Mouse (Mus musculus): ENCODE results near the gene Skap1. TPM values are rescaled to one million over a fixed set of nuclear protein-coding genes. Genes with fewer than 3 reads are reported as not detected.
A peak's percentile ranks its signal among the peaks of the same experiment; 100 is the strongest.

The Skap1 gene
- polyA plus RNA-seq, 1 experiment from 2014 or later: 0.87 TPM

- DNase-seq (ENCODE audit: low spot score) (no peak), ATAC-seq (replicated peaks; ENCODE audit: low FRiP score, low TSS enrichment, low read depth) (no peak)
- Histone ChIP-seq H3K9ac (ENCODE audit: low read length) (no peak overlapping the region), H3K9me3 (ENCODE audit: control insufficient read depth, low read length) (no peaks in the 10 kb centered on the region), H3K4me3 (ENCODE audit: low read depth, low read length) (no peak overlapping the region), H3K27ac (ENCODE audit: low read depth) (no peak overlapping the region), H3K4me2 (ENCODE audit: low read length) (no peak overlapping the region), H3K27me3 (replicated peaks; ENCODE audit: control insufficient read depth, insufficient read depth, low read length) (no peaks in the 10 kb centered on the region; the same call in 1 of the 2 replicates), H3K4me1 (replicated peaks; ENCODE audit: control insufficient read depth, insufficient read depth, low read length) (no peaks in the 10 kb centered on the region; the same call in 1 of the 2 replicates), H3K36me3 (ENCODE audit: control insufficient read depth, insufficient read depth, low read length) (no peaks in the 10 kb centered on the region)
- 21% methylated on average over 9 of the region's 9 CpGs for WGBS
Observed at GRCm38 (mm10) chr11:96431871-96432270, 32.5 kb upstream of the Skap1 start.

GRCm38 (mm10) chr11:96434888-96435287, 29.5 kb upstream of the Skap1 start:
- 72% methylated on average over 6 of the region's 6 CpGs for WGBS
- H3K4me3 ChIP-seq (ENCODE audit: low read depth, low read length): no peak overlapping the region

GRCm38 (mm10) chr11:96436525-96436924, 27.9 kb upstream of the Skap1 start:
- Histone ChIP-seq H3K4me1 (replicated peaks; ENCODE audit: control insufficient read depth, insufficient read depth, low read length) (no peaks in the 10 kb centered on the region; the same call in 1 of the 2 replicates), H3K27me3 (replicated peaks; ENCODE audit: control insufficient read depth, insufficient read depth, low read length) (no peaks in the 10 kb centered on the region), H3K36me3 (ENCODE audit: control insufficient read depth, insufficient read depth, low read length) (no peaks in the 10 kb centered on the region), H3K9ac (ENCODE audit: low read length) (no peak overlapping the region), H3K4me2 (ENCODE audit: low read length) (no peak overlapping the region), H3K27ac (ENCODE audit: low read depth) (no peak overlapping the region), H3K9me3 (ENCODE audit: control insufficient read depth, low read length) (no peaks in the 10 kb centered on the region), H3K4me3 (ENCODE audit: low read depth, low read length) (no peak overlapping the region)
- no peak for DNase-seq (ENCODE audit: low spot score)
- 63% methylated on average over 7 of the region's 7 CpGs for WGBS
- no peak for ATAC-seq (replicated peaks; ENCODE audit: low FRiP score, low TSS enrichment, low read depth)

More at GRCm38 (mm10) chr11:96434888-96435287, 29.5 kb upstream of the Skap1 start:
- no peaks in the 10 kb centered on the region; the same call in 1 of the 2 replicates for H3K27me3 ChIP-seq (replicated peaks; ENCODE audit: control insufficient read depth, insufficient read depth, low read length)
- DNase-seq (ENCODE audit: low spot score): no peak
- H3K4me1 ChIP-seq (replicated peaks; ENCODE audit: control insufficient read depth, insufficient read depth, low read length): no peaks in the 10 kb centered on the region; the same call in 1 of the 2 replicates
- no peaks in the 10 kb centered on the region for H3K9me3 ChIP-seq (ENCODE audit: control insufficient read depth, low read length)
- H3K9ac ChIP-seq (ENCODE audit: low read length): no peak overlapping the region
- no peak overlapping the region for H3K27ac ChIP-seq (ENCODE audit: low read depth)
- H3K4me2 ChIP-seq (ENCODE audit: low read length): no peak overlapping the region
- no peak for ATAC-seq (replicated peaks; ENCODE audit: low FRiP score, low TSS enrichment, low read depth)
- no peaks in the 10 kb centered on the region for H3K36me3 ChIP-seq (ENCODE audit: control insufficient read depth, insufficient read depth, low read length)

GRCm38 (mm10) chr11:96438787-96439186, 25.6 kb upstream of the Skap1 start:
- no peaks in the 10 kb centered on the region for H3K9me3 ChIP-seq (ENCODE audit: control insufficient read depth, low read length)
- 5% methylated on average over 7 of the region's 7 CpGs for WGBS
- no peaks in the 10 kb centered on the region for H3K36me3 ChIP-seq (ENCODE audit: control insufficient read depth, insufficient read depth, low read length)
- no peak overlapping the region for H3K9ac ChIP-seq (ENCODE audit: low read length)
- ATAC-seq (replicated peaks; ENCODE audit: low FRiP score, low TSS enrichment, low read depth): no peak
- H3K27me3 ChIP-seq (replicated peaks; ENCODE audit: control insufficient read depth, insufficient read depth, low read length): no peaks in the 10 kb centered on the region
- H3K27ac ChIP-seq (ENCODE audit: low read depth): no peak overlapping the region
- no peaks in the 10 kb centered on the region for H3K4me1 ChIP-seq (replicated peaks; ENCODE audit: control insufficient read depth, insufficient read depth, low read length)
- no peak overlapping the region for H3K4me3 ChIP-seq (ENCODE audit: low read depth, low read length)
- DNase-seq (ENCODE audit: low spot score): peak; percentile 71
- H3K4me2 ChIP-seq (ENCODE audit: low read length): no peak overlapping the region

GRCm38 (mm10) chr11:96441546-96442185, 22.7 kb upstream of the Skap1 start:
- no peaks in the 10 kb centered on the region for H3K4me1 ChIP-seq (replicated peaks; ENCODE audit: control insufficient read depth, insufficient read depth, low read length)
- H3K4me3 ChIP-seq (ENCODE audit: low read depth, low read length): no peak overlapping the region
- H3K4me2 ChIP-seq (ENCODE audit: low read length): no peak overlapping the region
- WGBS: 59% methylated on average over 12 of the region's 12 CpGs
- no peaks in the 10 kb centered on the region for H3K9me3 ChIP-seq (ENCODE audit: control insufficient read depth, low read length)
- DNase-seq (ENCODE audit: low spot score) (no peak), ATAC-seq (replicated peaks; ENCODE audit: low FRiP score, low TSS enrichment, low read depth) (no peak)
- no peak overlapping the region for H3K9ac ChIP-seq (ENCODE audit: low read length)
- no peak overlapping the region for H3K27ac ChIP-seq (ENCODE audit: low read depth)
- no peaks in the 10 kb centered on the region for H3K27me3 ChIP-seq (replicated peaks; ENCODE audit: control insufficient read depth, insufficient read depth, low read length)
- H3K36me3 ChIP-seq (ENCODE audit: control insufficient read depth, insufficient read depth, low read length): no peaks in the 10 kb centered on the region

- Histone ChIP-seq H3K4me2 (ENCODE audit: low read length) (no peak overlapping the region), H3K36me3 (ENCODE audit: control insufficient read depth, insufficient read depth, low read length) (no peaks in the 10 kb centered on the region), H3K9me3 (ENCODE audit: control insufficient read depth, low read length) (no peaks in the 10 kb centered on the region), H3K4me3 (ENCODE audit: low read depth, low read length) (no peak overlapping the region), H3K27me3 (replicated peaks; ENCODE audit: control insufficient read depth, insufficient read depth, low read length) (no peaks in the 10 kb centered on the region), H3K9ac (ENCODE audit: low read length) (no peak overlapping the region), H3K27ac (ENCODE audit: low read depth) (no peak overlapping the region), H3K4me1 (replicated peaks; ENCODE audit: control insufficient read depth, insufficient read depth, low read length) (no peaks in the 10 kb centered on the region)
- WGBS: 84% methylated on average over 5 of the region's 5 CpGs
- no peak for ATAC-seq (replicated peaks; ENCODE audit: low FRiP score, low TSS enrichment, low read depth)
- DNase-seq (ENCODE audit: low spot score): no peak
Observed at GRCm38 (mm10) chr11:96442468-96442867, 21.9 kb upstream of the Skap1 start.

GRCm38 (mm10) chr11:96447931-96448330, 16.5 kb upstream of the Skap1 start:
- H3K9me3 ChIP-seq (ENCODE audit: control insufficient read depth, low read length): no peaks in the 10 kb centered on the region
- no peak overlapping the region for H3K4me3 ChIP-seq (ENCODE audit: low read depth, low read length)
- H3K27ac ChIP-seq (ENCODE audit: low read depth): no peak overlapping the region
- no peaks in the 10 kb centered on the region for H3K27me3 ChIP-seq (replicated peaks; ENCODE audit: control insufficient read depth, insufficient read depth, low read length)
- DNase-seq (ENCODE audit: low spot score): no peak
- H3K4me1 ChIP-seq (replicated peaks; ENCODE audit: control insufficient read depth, insufficient read depth, low read length): no peaks in the 10 kb centered on the region
- no peak for ATAC-seq (replicated peaks; ENCODE audit: low FRiP score, low TSS enrichment, low read depth)
- H3K9ac ChIP-seq (ENCODE audit: low read length): no peak overlapping the region
- no peak overlapping the region for H3K4me2 ChIP-seq (ENCODE audit: low read length)
- WGBS: 74% methylated on average over 24 of the region's 24 CpGs
- H3K36me3 ChIP-seq (ENCODE audit: control insufficient read depth, insufficient read depth, low read length): no peaks in the 10 kb centered on the region

GRCm38 (mm10) chr11:96455111-96455510, 9.3 kb upstream of the Skap1 start:
- Histone ChIP-seq H3K4me3 (ENCODE audit: low read depth, low read length) (no peak overlapping the region), H3K4me2 (ENCODE audit: low read length) (no peak overlapping the region), H3K9ac (ENCODE audit: low read length) (no peak overlapping the region), H3K4me1 (replicated peaks; ENCODE audit: control insufficient read depth, insufficient read depth, low read length) (no peaks in the 10 kb centered on the region; the same call in 1 of the 2 replicates), H3K36me3 (ENCODE audit: control insufficient read depth, insufficient read depth, low read length) (no peaks in the 10 kb centered on the region), H3K27me3 (replicated peaks; ENCODE audit: control insufficient read depth, insufficient read depth, low read length) (no peaks in the 10 kb centered on the region; the same call in 1 of the 2 replicates), H3K27ac (ENCODE audit: low read depth) (no peak overlapping the region), H3K9me3 (ENCODE audit: control insufficient read depth, low read length) (no peaks in the 10 kb centered on the region)
- 78% methylated on average over 5 of the region's 5 CpGs for WGBS
- DNase-seq (ENCODE audit: low spot score) (no peak), ATAC-seq (replicated peaks; ENCODE audit: low FRiP score, low TSS enrichment, low read depth) (no peak)

GRCm38 (mm10) chr11:96455699-96456326, 8.6 kb upstream of the Skap1 start:
- Histone ChIP-seq H3K4me1 (replicated peaks; ENCODE audit: control insufficient read depth, insufficient read depth, low read length) (no peaks in the 10 kb centered on the region; the same call in 1 of the 2 replicates), H3K27me3 (replicated peaks; ENCODE audit: control insufficient read depth, insufficient read depth, low read length) (no peaks in the 10 kb centered on the region; the same call in 1 of the 2 replicates), H3K4me3 (ENCODE audit: low read depth, low read length) (no peak overlapping the region), H3K9me3 (ENCODE audit: control insufficient read depth, low read length) (no peaks in the 10 kb centered on the region), H3K9ac (ENCODE audit: low read length) (no peak overlapping the region), H3K36me3 (ENCODE audit: control insufficient read depth, insufficient read depth, low read length) (no peaks in the 10 kb centered on the region), H3K27ac (ENCODE audit: low read depth) (no peak overlapping the region), H3K4me2 (ENCODE audit: low read length) (no peak overlapping the region)
- no peak for ATAC-seq (replicated peaks; ENCODE audit: low FRiP score, low TSS enrichment, low read depth)
- DNase-seq (ENCODE audit: low spot score): no peak
- WGBS: 84% methylated on average over 6 of the region's 6 CpGs
